Mouse (Mus musculus) kidney, adult 2 months (tissue): ENCODE data around the gene Prrx1.

Experiments used
- CTCF ChIP-seq: fragments of 200-500 bp; conservative IDR thresholded peaks from 2 replicates; pipeline ENCODE4 v1.5.1; 2011; ENCODE audit warnings: low read depth, mild to moderate bottlenecking, control low read depth, low read length, moderate library complexity, mixed read lengths; ENCODE audit not compliant: insufficient read depth, insufficient read length
- POLR2A ChIP-seq: fragments of 200-500 bp; IDR thresholded peaks from one replicate; pipeline ENCODE4 v1.6.1; 2011; ENCODE audit warnings: low read depth, low read length, control low read depth

- TF ChIP-seq CTCF (no peak), POLR2A (no peak)
Measured at GRCm38 (mm10) chr1:163311006-163311836, 2.3 kb downstream of the Prrx1 start.
